Mouse (Mus musculus) liver, adult 2 months (tissue): Measurements from ENCODE around the gene Wnt10a.

Experiments
- CTCF ChIP-seq: fragments of 200-500 bp; IDR thresholded peaks from 2 replicates; pipeline ENCODE4 v1.5.1; 2011; ENCODE audit warnings: low read depth, low read length, control low read depth
- POLR2A ChIP-seq: fragments of 200-500 bp; IDR thresholded peaks from 2 replicates; pipeline ENCODE4 v1.6.1; 2011; ENCODE audit warnings: low read length, control low read depth; ENCODE audit not compliant: insufficient read depth; ENCODE audit errors: extremely low read depth

DNA sequence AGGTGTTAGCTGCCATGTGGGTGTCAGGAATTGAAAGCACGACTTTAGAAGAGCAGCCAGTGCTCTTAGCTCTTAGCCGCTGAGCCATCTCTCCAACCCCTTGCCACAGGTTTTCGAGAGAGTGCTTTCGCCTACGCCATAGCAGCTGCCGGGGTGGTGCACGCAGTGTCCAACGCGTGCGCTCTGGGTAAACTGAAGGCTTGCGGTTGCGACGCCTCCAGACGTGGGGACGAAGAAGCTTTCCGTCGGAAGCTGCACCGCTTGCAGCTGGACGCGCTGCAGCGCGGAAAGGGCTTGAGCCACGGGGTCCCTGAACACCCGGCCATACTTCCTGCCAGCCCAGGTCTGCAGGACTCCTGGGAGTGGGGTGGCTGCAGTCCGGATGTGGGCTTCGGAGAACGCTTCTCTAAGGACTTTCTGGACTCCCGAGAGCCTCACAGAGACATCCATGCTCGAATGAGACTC is 9.1 kb downstream of the Wnt10a start:
- no peak for TF ChIP-seq CTCF
- TF ChIP-seq POLR2A: no peak
